Mouse (Mus musculus) lung, adult 2 months (tissue): Measurements from ENCODE around the gene Cdk5.

ENCODE experiments used
- CTCF ChIP-seq: fragments of 200-500 bp; IDR thresholded peaks from 2 replicates; pipeline ENCODE4 v1.5.1; 2011; ENCODE audit warnings: mild to moderate bottlenecking, low read length, control low read depth; ENCODE audit not compliant: insufficient read depth
- POLR2A ChIP-seq: fragments of 200-500 bp; IDR thresholded peaks from 2 replicates; pipeline ENCODE4 v1.6.1; 2011; ENCODE audit warnings: low read depth, mild to moderate bottlenecking, control low read depth, low read length, borderline replicate concordance; ENCODE audit errors: extremely low read depth

- TF ChIP-seq POLR2A = no peak
- no peak for TF ChIP-seq CTCF
Observed at GRCm38 (mm10) chr5:24428596-24428995, 5.3 kb upstream of the Cdk5 start.
